Mouse (Mus musculus) liver, adult 2 months (tissue): ENCODE measurements around the gene Pygm.

Source experiments
- CTCF ChIP-seq: fragments of 200-500 bp; IDR thresholded peaks from 2 replicates; pipeline ENCODE4 v1.5.1; 2011; ENCODE audit warnings: low read depth, low read length, control low read depth
- POLR2A ChIP-seq: fragments of 200-500 bp; IDR thresholded peaks from 2 replicates; pipeline ENCODE4 v1.6.1; 2011; ENCODE audit warnings: low read length, control low read depth; ENCODE audit not compliant: insufficient read depth; ENCODE audit errors: extremely low read depth

DNA sequence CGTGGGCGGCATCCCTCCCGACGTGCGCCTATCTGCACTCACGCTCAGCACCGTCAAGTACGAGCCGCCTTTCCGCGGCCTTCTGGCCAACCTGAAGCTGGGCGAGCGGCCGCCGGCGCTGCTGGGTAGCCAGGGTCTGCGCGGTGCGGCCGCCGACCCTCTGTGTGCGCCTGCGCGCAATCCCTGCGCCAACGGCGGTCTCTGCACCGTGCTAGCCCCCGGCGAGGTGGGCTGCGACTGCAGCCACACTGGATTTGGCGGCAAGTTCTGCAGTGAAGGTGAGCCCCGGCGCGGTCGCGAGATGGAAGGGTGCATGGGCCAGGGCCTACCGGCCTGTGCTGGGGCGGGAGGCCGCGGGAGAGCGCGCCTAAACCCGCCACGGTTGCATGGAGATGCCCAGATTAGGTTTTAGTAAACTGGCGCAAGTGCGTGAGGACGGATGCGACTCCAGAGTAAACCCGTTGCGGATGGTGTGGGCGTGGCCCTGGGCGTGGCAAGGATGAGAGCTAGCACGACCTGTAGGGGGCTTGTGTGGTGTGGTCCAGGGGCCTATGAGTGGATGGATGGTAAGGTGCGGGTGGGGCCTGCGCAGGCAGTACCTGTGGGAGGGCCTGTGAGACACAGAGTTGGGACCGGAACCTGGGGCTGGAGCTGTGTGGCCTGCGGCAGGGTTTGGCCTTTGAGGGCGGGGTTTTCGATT lies 44.5 kb downstream of the Pygm start:
- no peak for TF ChIP-seq CTCF
- no peak for TF ChIP-seq POLR2A
